Mouse (Mus musculus) MEL (cell line): ENCODE results near the gene Aldh1l2. TPM values are rescaled to one million over a fixed set of nuclear protein-coding genes. Genes with fewer than 3 reads are reported as not detected.

ENCODE experiments used
- DNase-seq: peaks from one replicate; pipeline ENCODE4 v3.0.0; 2011; ENCODE audit warnings: low read depth, low spot score
- H3K27ac ChIP-seq: 2 replicates; pipeline ENCODE4 v1.5.1; 2012; ENCODE audit warnings: low read depth, mild to moderate bottlenecking, control low read depth, low read length, moderate library complexity; ENCODE audit not compliant: control insufficient read depth
- H3K27me3 ChIP-seq, 2 experiments: fragments of 150-350 bp in 1 of 2; sonication (generic) in 1 of 2; 2 replicates each; pipeline ENCODE4 v1.6.1; 2012; ENCODE audit warnings: low read length in 2 of 2, mild to moderate bottlenecking in 2 of 2, improper control_type of control experiment in 1 of 2, moderate library complexity in 1 of 2; ENCODE audit not compliant: insufficient read depth in 2 of 2, control insufficient read depth in 1 of 2
- H3K36me3 ChIP-seq, 2 experiments: 2 replicates each; pipeline ENCODE4 v1.6.1; 2012 to 2014; ENCODE audit warnings: low read length in 2 of 2, improper control_type of control experiment in 1 of 2, inconsistent platforms in 1 of 2, mild to moderate bottlenecking in 1 of 2; ENCODE audit not compliant: insufficient read depth in 2 of 2, control insufficient read depth in 1 of 2
- H3K4me1 ChIP-seq, 2 experiments: fragments of 150-350 bp in 1 of 2; sonication (generic) in 1 of 2; 2 replicates each; pipeline ENCODE4 v1.6.1; 2012; ENCODE audit warnings: low read length in 2 of 2, improper control_type of control experiment in 1 of 2, mild to moderate bottlenecking in 1 of 2; ENCODE audit not compliant: insufficient read depth in 2 of 2, control insufficient read depth in 1 of 2
- H3K4me3 ChIP-seq, 2 experiments: fragments of 150-350 bp in 1 of 2; sonication (generic) in 1 of 2; 2 replicates each; pipeline ENCODE4 v1.5.1; 2012; ENCODE audit warnings: low read depth in 2 of 2, low read length in 2 of 2, mild to moderate bottlenecking in 2 of 2, moderate library complexity in 2 of 2, control low read depth in 1 of 2, improper control_type of control experiment in 1 of 2; ENCODE audit not compliant: control insufficient read depth in 1 of 2, insufficient read depth in 1 of 2
- H3K79me2 ChIP-seq: 2 replicates; pipeline ENCODE4 v1.6.1; 2012; ENCODE audit warnings: mild to moderate bottlenecking, low read length, moderate library complexity; ENCODE audit not compliant: control insufficient read depth, poor library complexity, insufficient read depth
- H3K9ac ChIP-seq: 2 replicates; pipeline ENCODE4 v1.6.1; 2012; ENCODE audit warnings: low read depth, mild to moderate bottlenecking, control low read depth, low read length, moderate library complexity; ENCODE audit not compliant: control insufficient read depth, poor library complexity, severe bottlenecking
- H3K9me3 ChIP-seq: fragments of 150-350 bp; sonication (generic); replicated peaks from 2 replicates; pipeline ENCODE4 v1.6.1; 2012; ENCODE audit warnings: mild to moderate bottlenecking, low read length, improper control_type of control experiment, moderate library complexity; ENCODE audit not compliant: insufficient read depth
- CTCF ChIP-seq, 3 experiments: IDR thresholded peaks in 2 of 3; conservative IDR thresholded peaks in 1 of 3; 2 replicates each; pipeline ENCODE4 v1.5.1; 2011 to 2012; ENCODE audit warnings: low read length in 3 of 3, low read depth in 2 of 3, mild to moderate bottlenecking in 2 of 3, improper control_type of control experiment in 1 of 3, inconsistent platforms in 1 of 3, mixed read lengths in 1 of 3, moderate library complexity in 1 of 3; ENCODE audit not compliant: control insufficient read depth in 1 of 3, insufficient read depth in 1 of 3, poor library complexity in 1 of 3, severe bottlenecking in 1 of 3
- E2F4 ChIP-seq: IDR thresholded peaks from 2 replicates; pipeline ENCODE4 v1.6.1; 2011; ENCODE audit warnings: low read depth, low read length, improper control_type of control experiment, borderline replicate concordance
- ELF1 ChIP-seq: IDR thresholded peaks from 2 replicates; pipeline ENCODE4 v1.6.1; 2014; ENCODE audit warnings: low read depth, mild to moderate bottlenecking, inconsistent platforms, low read length, improper control_type of control experiment, moderate library complexity
- EP300 ChIP-seq, 2 experiments: IDR thresholded peaks; 2 replicates each; pipeline ENCODE4 v1.6.1; 2011; ENCODE audit warnings: improper control_type of control experiment in 2 of 2, low read length in 2 of 2, low read depth in 1 of 2, mild to moderate bottlenecking in 1 of 2
- GABPA ChIP-seq: IDR thresholded peaks from 2 replicates; pipeline ENCODE4 v1.6.1; 2012; ENCODE audit warnings: low read depth, mild to moderate bottlenecking, inconsistent platforms, low read length, improper control_type of control experiment, moderate library complexity
- GATA1 ChIP-seq: IDR thresholded peaks from 2 replicates; pipeline ENCODE4 v1.6.1; 2011; ENCODE audit warnings: low read depth, low read length, improper control_type of control experiment
- JUND ChIP-seq: IDR thresholded peaks from 2 replicates; pipeline ENCODE4 v1.6.1; 2011; ENCODE audit warnings: low read depth, mild to moderate bottlenecking, improper control_type of control experiment, low read length
- MAX ChIP-seq: IDR thresholded peaks from 2 replicates; pipeline ENCODE4 v1.6.1; 2011; ENCODE audit warnings: low read length, improper control_type of control experiment
- MXI1 ChIP-seq: IDR thresholded peaks from 2 replicates; pipeline ENCODE4 v1.6.1; 2011; ENCODE audit warnings: mild to moderate bottlenecking, low read depth, low read length, improper control_type of control experiment
- MYB ChIP-seq: IDR thresholded peaks from 2 replicates; pipeline ENCODE4 v1.6.1; 2011; ENCODE audit warnings: mild to moderate bottlenecking, low read depth, low read length, improper control_type of control experiment
- MYC ChIP-seq: IDR thresholded peaks from 2 replicates; pipeline ENCODE4 v1.6.1; 2011; ENCODE audit warnings: low read depth, mild to moderate bottlenecking, low read length, improper control_type of control experiment, moderate library complexity
- NELFE ChIP-seq: IDR thresholded peaks from 2 replicates; pipeline ENCODE4 v1.6.1; 2011; ENCODE audit warnings: low read depth, low read length, improper control_type of control experiment
- NRF1 ChIP-seq: IDR thresholded peaks from 2 replicates; pipeline ENCODE4 v1.6.1; 2014; ENCODE audit warnings: low read depth, mild to moderate bottlenecking, inconsistent platforms, low read length, improper control_type of control experiment, moderate library complexity; ENCODE audit not compliant: poor library complexity, insufficient read depth, severe bottlenecking
- POLR2A ChIP-seq, 2 experiments: IDR thresholded peaks; 2 replicates each; pipeline ENCODE4 v1.6.1; 2011 to 2012; ENCODE audit warnings: low read length in 2 of 2, mild to moderate bottlenecking in 2 of 2, control low read depth in 1 of 2, improper control_type of control experiment in 1 of 2, low read depth in 1 of 2, moderate library complexity in 1 of 2; ENCODE audit not compliant: control insufficient read depth in 1 of 2, insufficient read depth in 1 of 2, poor library complexity in 1 of 2
- POLR2AphosphoS2 ChIP-seq: IDR thresholded peaks from 2 replicates; pipeline ENCODE4 v1.6.1; 2011; ENCODE audit warnings: low read length, improper control_type of control experiment
- RCOR1 ChIP-seq: IDR thresholded peaks from 2 replicates; pipeline ENCODE4 v1.6.1; 2012; ENCODE audit warnings: low read depth, mild to moderate bottlenecking, inconsistent platforms, low read length, improper control_type of control experiment
- SIN3A ChIP-seq: IDR thresholded peaks from 2 replicates; pipeline ENCODE4 v1.6.1; 2012; ENCODE audit warnings: low read length, improper control_type of control experiment, inconsistent platforms
- SMC3 ChIP-seq: IDR thresholded peaks from 2 replicates; pipeline ENCODE4 v1.6.1; 2011; ENCODE audit warnings: low read depth, low read length, improper control_type of control experiment
- TAL1 ChIP-seq: IDR thresholded peaks from 2 replicates; pipeline ENCODE4 v1.6.1; 2012; ENCODE audit warnings: mild to moderate bottlenecking, inconsistent platforms, low read length, moderate library complexity, mixed read lengths
- TCF12 ChIP-seq: IDR thresholded peaks from 2 replicates; pipeline ENCODE4 v1.6.1; 2014; ENCODE audit warnings: low read depth, mild to moderate bottlenecking, inconsistent platforms, low read length, improper control_type of control experiment, moderate library complexity
- UBTF ChIP-seq: IDR thresholded peaks from 2 replicates; pipeline ENCODE4 v1.6.1; 2012; ENCODE audit warnings: low read depth, mild to moderate bottlenecking, inconsistent platforms, low read length, improper control_type of control experiment, moderate library complexity, borderline replicate concordance; ENCODE audit not compliant: insufficient read depth
- USF1 ChIP-seq: IDR thresholded peaks from 2 replicates; pipeline ENCODE4 v1.6.1; 2014; ENCODE audit warnings: low read depth, mild to moderate bottlenecking, inconsistent platforms, low read length, improper control_type of control experiment, moderate library complexity
- USF2 ChIP-seq, 2 experiments: IDR thresholded peaks; 2 replicates each; pipeline ENCODE4 v1.6.1; 2011 to 2012; ENCODE audit warnings: improper control_type of control experiment in 2 of 2, low read length in 2 of 2, borderline replicate concordance in 1 of 2, inconsistent platforms in 1 of 2, low read depth in 1 of 2, mild to moderate bottlenecking in 1 of 2; ENCODE audit not compliant: insufficient read depth in 1 of 2
- ZC3H11A ChIP-seq: IDR thresholded peaks from 2 replicates; pipeline ENCODE4 v1.6.1; 2012; ENCODE audit warnings: low read depth, mild to moderate bottlenecking, inconsistent platforms, low read length, improper control_type of control experiment
- ZKSCAN1 ChIP-seq: IDR thresholded peaks from 2 replicates; pipeline ENCODE4 v1.6.1; 2012; ENCODE audit warnings: low read depth, mild to moderate bottlenecking, inconsistent platforms, low read length, improper control_type of control experiment, moderate library complexity
- polyA plus RNA-seq, 2 experiments: library from polyadenylated mRNA; stranded (reverse) in 1 of 2; unstranded in 1 of 2; fragments of >175 nt in 1 of 2; fragments of >200 nt in 1 of 2; gene quantifications; 2 replicates each; pipeline versions ENCODE4 v1.2.1 to v1.2.4; 2012; ENCODE audit warnings: low replicate concordance in 2 of 2, low read depth in 1 of 2; ENCODE audit not compliant: insufficient read length in 2 of 2, insufficient read depth in 1 of 2, missing spikeins in 1 of 2
- total RNA-seq: library from RNA; depleted of rRNA; stranded (reverse); fragments of 300-350 nt; gene quantifications from 2 replicates; pipeline ENCODE4 v1.2.3, GENCODE M21; 2012

Aldh1l2 gene
- total and polyA plus RNA-seq, 3 experiments, result 1.0 to 24.0 (median 6.7) TPM

DNA sequence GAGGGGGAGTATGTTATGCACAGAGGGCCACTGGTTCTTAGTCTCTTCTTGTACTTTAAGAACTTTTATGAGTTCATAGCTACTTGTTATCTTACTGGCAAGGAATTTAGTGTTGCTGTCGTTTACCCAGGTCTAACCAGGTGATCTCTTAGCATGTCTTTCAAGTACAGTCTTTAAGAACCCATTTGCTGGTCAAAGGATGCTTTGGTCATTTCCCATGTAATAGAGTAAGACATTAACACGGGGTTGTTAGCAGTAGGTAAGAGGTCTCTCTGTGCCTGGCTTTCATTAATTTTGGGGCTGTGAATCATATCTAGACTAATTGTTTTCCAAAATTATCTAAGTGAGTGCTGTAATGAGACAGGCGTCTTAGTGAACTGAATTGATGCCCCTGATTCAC is 11.4 kb upstream of the Aldh1l2 start:
- Histone ChIP-seq H3K36me3 (peaks cover 9 to 14% of the 10 kb centered on the region in 2 experiments), H3K4me3 (no peak overlapping the region; a peak in 1 of 4 replicates), H3K4me1 (no peaks in the 10 kb centered on the region; a peak in 2 of 4 replicates), H3K9ac (no peak overlapping the region; the same call in 1 of the 2 replicates), H3K9me3 (no peaks in the 10 kb centered on the region), H3K27me3 (no peaks in the 10 kb centered on the region), H3K79me2 (peaks cover 21% of the 10 kb centered on the region), H3K27ac (no peak overlapping the region)
- peak; percentile 10 for DNase-seq
- TF ChIP-seq JUND (no peak), E2F4 (no peak), USF2 (IDR thresholded peaks at IDR 0.05; ENCODE audit: borderline replicate concordance in 1 of 2, insufficient read depth in 1 of 2, low read depth in 1 of 2, low read length in 2 of 2) (no peak), GABPA (no peak), CTCF (IDR thresholded peaks at IDR 0.05 in 2 of 3, conservative IDR thresholded peaks at IDR 0.05 in 1 of 3; ENCODE audit: control insufficient read depth in 1 of 3, insufficient read depth in 1 of 3, low read depth in 2 of 3, low read length in 3 of 3, poor library complexity in 1 of 3, severe bottlenecking in 1 of 3) (no peak)
- TF ChIP-seq, all 39 proteins: peak for 0

DNA sequence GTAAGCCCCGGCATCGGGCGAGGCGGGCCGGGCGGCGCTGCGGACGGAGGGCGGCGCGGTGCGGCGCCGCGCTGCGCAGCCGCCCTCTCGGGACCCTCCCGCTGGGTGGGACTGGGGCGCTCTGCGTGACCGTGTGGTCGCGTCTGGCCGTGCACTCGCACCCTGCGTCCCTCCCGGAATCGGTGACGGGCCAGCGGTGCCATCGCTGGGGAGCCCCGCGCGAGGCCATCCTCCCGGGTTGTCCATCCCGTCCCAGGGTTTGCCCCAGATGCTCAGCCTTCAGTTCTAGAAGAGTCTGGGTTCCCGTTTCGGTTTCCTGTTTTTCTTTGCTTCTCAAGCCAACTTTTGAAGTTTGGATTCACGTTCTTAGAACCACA is 10.2 kb upstream of the Aldh1l2 start:
- DNase-seq, result peak; percentile 77

DNA sequence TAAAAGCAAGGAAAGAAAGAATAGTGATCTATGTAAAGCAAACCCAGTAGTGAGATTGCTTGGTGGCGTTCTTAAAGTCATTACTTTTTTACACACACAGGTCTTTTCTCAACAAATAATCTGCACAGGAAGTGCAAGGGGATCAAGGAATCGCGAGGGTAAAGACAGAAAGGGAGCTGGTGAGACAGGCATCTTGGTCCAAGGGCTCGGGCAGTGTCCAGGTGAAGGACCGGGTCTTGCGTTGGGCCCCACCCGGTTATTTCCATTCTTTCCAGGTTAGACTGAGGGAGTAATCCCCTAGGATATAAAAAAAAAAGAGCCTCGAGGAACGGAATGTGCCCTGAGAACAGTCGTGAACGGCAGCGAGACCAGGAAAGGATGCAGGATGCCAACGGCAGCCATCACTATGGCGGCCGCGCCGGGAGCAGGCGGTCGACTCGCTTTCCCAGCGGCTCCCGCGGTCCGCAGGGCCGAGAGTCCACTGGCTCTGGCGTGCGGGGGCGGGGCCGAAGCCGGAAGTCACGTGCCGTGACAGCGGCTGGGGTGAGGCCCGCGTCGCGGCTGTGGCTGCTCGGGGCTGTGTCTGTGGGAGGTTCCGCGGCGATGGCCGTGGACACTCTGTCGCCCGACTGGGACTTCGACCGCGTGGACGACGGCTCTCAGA is 9.6 kb upstream of the Aldh1l2 start, which contains the start of gene Washc4:
Gene Washc4, plus strand, starts transcription at position 314 of the 664 bp plus-strand sequence.
- Histone ChIP-seq H3K9me3 (no peaks in the 10 kb centered on the region), H3K27ac (peak within 1 kb of the TSS; percentile 38), H3K36me3 (peaks cover 0 to 14% of the 10 kb centered on the region in 2 experiments; a peak in 2 of 4 replicates), H3K4me3 (peak within 1 kb of the TSS; percentile 84 to 97), H3K27me3 (no peaks in the 10 kb centered on the region), H3K4me1 (no peaks in the 10 kb centered on the region; a peak in 2 of 4 replicates), H3K9ac (peak within 1 kb of the TSS; percentile 80), H3K79me2 (peaks cover 21% of the 10 kb centered on the region)
- DNase-seq, result peak; percentile 91
- 0 out of 2 replicates have a peak, but pooled peaks have one; percentile 1 for TF ChIP-seq ZC3H11A
- TF ChIP-seq SMC3, result no peak
- no peak for TF ChIP-seq MYB
- TF ChIP-seq POLR2AphosphoS2, result peak; percentile 82
- TF ChIP-seq POLR2A (IDR thresholded peaks at IDR 0.05; ENCODE audit: control insufficient read depth in 1 of 2, insufficient read depth in 1 of 2, low read depth in 1 of 2, low read length in 2 of 2, poor library complexity in 1 of 2), result peak; percentile 83 to 97
- 0 out of 2 replicates have a peak, but pooled peaks have one; percentile 32 for TF ChIP-seq JUND
- peak; percentile 99 for TF ChIP-seq USF1
- TF ChIP-seq MXI1, result 0 out of 2 replicates have a peak, but pooled peaks have one; percentile 67
- TF ChIP-seq RCOR1, result peak; percentile 62
- no peak for TF ChIP-seq GABPA
- no peak for TF ChIP-seq GATA1
- peak; percentile 90 for TF ChIP-seq NELFE
- TF ChIP-seq EP300 (IDR thresholded peaks at IDR 0.05; ENCODE audit: low read depth in 1 of 2, low read length in 2 of 2), result peak in 1 of 2 experiments; percentile 24; a peak in 1 of 4 replicates
- TF ChIP-seq MYC, result peak; percentile 70
- no peak for TF ChIP-seq TAL1
- no peak for TF ChIP-seq UBTF
- TF ChIP-seq TCF12, result peak; percentile 80
- no peak for TF ChIP-seq CTCF (IDR thresholded peaks at IDR 0.05 in 2 of 3, conservative IDR thresholded peaks at IDR 0.05 in 1 of 3; ENCODE audit: control insufficient read depth in 1 of 3, insufficient read depth in 1 of 3, low read depth in 2 of 3, low read length in 3 of 3, poor library complexity in 1 of 3, severe bottlenecking in 1 of 3)
- peak; percentile 92 for TF ChIP-seq MAX
- no peak for TF ChIP-seq E2F4
- no peak for TF ChIP-seq ZKSCAN1

More for the DNA sequence above, 10.2 kb upstream of the Aldh1l2 start:
- Histone ChIP-seq H3K9me3 (no peaks in the 10 kb centered on the region), H3K27me3 (no peaks in the 10 kb centered on the region), H3K9ac (peak overlapping the region; percentile 80), H3K79me2 (peaks cover 21% of the 10 kb centered on the region), H3K27ac (peak overlapping the region; percentile 38), H3K4me3 (peak overlapping the region; percentile 84 to 97), H3K36me3 (peaks cover 2 to 14% of the 10 kb centered on the region in 2 experiments), H3K4me1 (no peaks in the 10 kb centered on the region; a peak in 2 of 4 replicates)
- peak; percentile 14; the same call in 1 of the 2 replicates for TF ChIP-seq SIN3A
- 0 out of 2 replicates have a peak, but pooled peaks have one; percentile 34 for TF ChIP-seq NRF1
- no peak for TF ChIP-seq ELF1
